Mouse (Mus musculus) MEL (cell line): ENCODE results near the gene Ccdc33. TPM values are rescaled to one million over a fixed set of nuclear protein-coding genes. Genes with fewer than 3 reads are reported as not detected.

Source experiments
- DNase-seq: peaks from one replicate; pipeline ENCODE4 v3.0.0; 2011; ENCODE audit warnings: low read depth, low spot score
- H3K27ac ChIP-seq: 2 replicates; pipeline ENCODE4 v1.5.1; 2012; ENCODE audit warnings: low read depth, mild to moderate bottlenecking, control low read depth, low read length, moderate library complexity; ENCODE audit not compliant: control insufficient read depth
- H3K27me3 ChIP-seq, 2 experiments: fragments of 150-350 bp in 1 of 2; sonication (generic) in 1 of 2; 2 replicates each; pipeline ENCODE4 v1.6.1; 2012; ENCODE audit warnings: low read length in 2 of 2, mild to moderate bottlenecking in 2 of 2, improper control_type of control experiment in 1 of 2, moderate library complexity in 1 of 2; ENCODE audit not compliant: insufficient read depth in 2 of 2, control insufficient read depth in 1 of 2
- H3K36me3 ChIP-seq, 2 experiments: 2 replicates each; pipeline ENCODE4 v1.6.1; 2012 to 2014; ENCODE audit warnings: low read length in 2 of 2, improper control_type of control experiment in 1 of 2, inconsistent platforms in 1 of 2, mild to moderate bottlenecking in 1 of 2; ENCODE audit not compliant: insufficient read depth in 2 of 2, control insufficient read depth in 1 of 2
- H3K4me1 ChIP-seq, 2 experiments: fragments of 150-350 bp in 1 of 2; sonication (generic) in 1 of 2; 2 replicates each; pipeline ENCODE4 v1.6.1; 2012; ENCODE audit warnings: low read length in 2 of 2, improper control_type of control experiment in 1 of 2, mild to moderate bottlenecking in 1 of 2; ENCODE audit not compliant: insufficient read depth in 2 of 2, control insufficient read depth in 1 of 2
- H3K4me3 ChIP-seq, 2 experiments: fragments of 150-350 bp in 1 of 2; sonication (generic) in 1 of 2; 2 replicates each; pipeline ENCODE4 v1.5.1; 2012; ENCODE audit warnings: low read depth in 2 of 2, low read length in 2 of 2, mild to moderate bottlenecking in 2 of 2, moderate library complexity in 2 of 2, control low read depth in 1 of 2, improper control_type of control experiment in 1 of 2; ENCODE audit not compliant: control insufficient read depth in 1 of 2, insufficient read depth in 1 of 2
- H3K79me2 ChIP-seq: 2 replicates; pipeline ENCODE4 v1.6.1; 2012; ENCODE audit warnings: mild to moderate bottlenecking, low read length, moderate library complexity; ENCODE audit not compliant: control insufficient read depth, poor library complexity, insufficient read depth
- H3K9ac ChIP-seq: 2 replicates; pipeline ENCODE4 v1.6.1; 2012; ENCODE audit warnings: low read depth, mild to moderate bottlenecking, control low read depth, low read length, moderate library complexity; ENCODE audit not compliant: control insufficient read depth, poor library complexity, severe bottlenecking
- H3K9me3 ChIP-seq: fragments of 150-350 bp; sonication (generic); replicated peaks from 2 replicates; pipeline ENCODE4 v1.6.1; 2012; ENCODE audit warnings: mild to moderate bottlenecking, low read length, improper control_type of control experiment, moderate library complexity; ENCODE audit not compliant: insufficient read depth
- BHLHE40 ChIP-seq: IDR thresholded peaks from 2 replicates; pipeline ENCODE4 v1.6.1; 2012; ENCODE audit warnings: low read depth, mild to moderate bottlenecking, inconsistent platforms, low read length, improper control_type of control experiment, borderline replicate concordance
- ELF1 ChIP-seq: IDR thresholded peaks from 2 replicates; pipeline ENCODE4 v1.6.1; 2014; ENCODE audit warnings: low read depth, mild to moderate bottlenecking, inconsistent platforms, low read length, improper control_type of control experiment, moderate library complexity
- ETS1 ChIP-seq: IDR thresholded peaks from 2 replicates; pipeline ENCODE4 v1.6.1; 2012; ENCODE audit warnings: low read depth, mild to moderate bottlenecking, inconsistent platforms, low read length, improper control_type of control experiment, moderate library complexity
- GATA1 ChIP-seq: IDR thresholded peaks from 2 replicates; pipeline ENCODE4 v1.6.1; 2011; ENCODE audit warnings: low read depth, low read length, improper control_type of control experiment
- HCFC1 ChIP-seq: IDR thresholded peaks from 2 replicates; pipeline ENCODE4 v1.6.1; 2012; ENCODE audit warnings: low read depth, mild to moderate bottlenecking, inconsistent platforms, low read length, improper control_type of control experiment, moderate library complexity
- JUND ChIP-seq: IDR thresholded peaks from 2 replicates; pipeline ENCODE4 v1.6.1; 2011; ENCODE audit warnings: low read depth, mild to moderate bottlenecking, improper control_type of control experiment, low read length
- KAT2A ChIP-seq: conservative IDR thresholded peaks from 2 replicates; pipeline ENCODE4 v1.6.1; 2012; ENCODE audit warnings: low read depth, low read length, improper control_type of control experiment, inconsistent platforms
- MAFK ChIP-seq: IDR thresholded peaks from 2 replicates; pipeline ENCODE4 v1.6.1; 2011; ENCODE audit warnings: low read depth, mild to moderate bottlenecking, low read length, improper control_type of control experiment, borderline replicate concordance
- MAZ ChIP-seq: IDR thresholded peaks from 2 replicates; pipeline ENCODE4 v1.6.1; 2012; ENCODE audit warnings: low read depth, mild to moderate bottlenecking, inconsistent platforms, low read length, improper control_type of control experiment
- MEF2A ChIP-seq: IDR thresholded peaks from 2 replicates; pipeline ENCODE4 v1.6.1; 2014; ENCODE audit warnings: low read depth, mild to moderate bottlenecking, inconsistent platforms, low read length, improper control_type of control experiment; ENCODE audit not compliant: poor library complexity, insufficient replicate concordance, severe bottlenecking; ENCODE audit errors: extremely low read depth
- MYB ChIP-seq: IDR thresholded peaks from 2 replicates; pipeline ENCODE4 v1.6.1; 2011; ENCODE audit warnings: mild to moderate bottlenecking, low read depth, low read length, improper control_type of control experiment
- NELFE ChIP-seq: IDR thresholded peaks from 2 replicates; pipeline ENCODE4 v1.6.1; 2011; ENCODE audit warnings: low read depth, low read length, improper control_type of control experiment
- NRF1 ChIP-seq: IDR thresholded peaks from 2 replicates; pipeline ENCODE4 v1.6.1; 2014; ENCODE audit warnings: low read depth, mild to moderate bottlenecking, inconsistent platforms, low read length, improper control_type of control experiment, moderate library complexity; ENCODE audit not compliant: poor library complexity, insufficient read depth, severe bottlenecking
- POLR2A ChIP-seq, 2 experiments: IDR thresholded peaks; 2 replicates each; pipeline ENCODE4 v1.6.1; 2011 to 2012; ENCODE audit warnings: low read length in 2 of 2, mild to moderate bottlenecking in 2 of 2, control low read depth in 1 of 2, improper control_type of control experiment in 1 of 2, low read depth in 1 of 2, moderate library complexity in 1 of 2; ENCODE audit not compliant: control insufficient read depth in 1 of 2, insufficient read depth in 1 of 2, poor library complexity in 1 of 2
- POLR2AphosphoS5 ChIP-seq: IDR thresholded peaks from 2 replicates; pipeline ENCODE4 v1.6.1; 2012; ENCODE audit warnings: low read depth, borderline replicate concordance, mild to moderate bottlenecking, inconsistent platforms, low read length, moderate library complexity, mixed read lengths
- RAD21 ChIP-seq: IDR thresholded peaks from 2 replicates; pipeline ENCODE4 v1.6.1; 2011; ENCODE audit warnings: mild to moderate bottlenecking, low read depth, low read length, improper control_type of control experiment
- SIN3A ChIP-seq: IDR thresholded peaks from 2 replicates; pipeline ENCODE4 v1.6.1; 2012; ENCODE audit warnings: low read length, improper control_type of control experiment, inconsistent platforms
- UBTF ChIP-seq: IDR thresholded peaks from 2 replicates; pipeline ENCODE4 v1.6.1; 2012; ENCODE audit warnings: low read depth, mild to moderate bottlenecking, inconsistent platforms, low read length, improper control_type of control experiment, moderate library complexity, borderline replicate concordance; ENCODE audit not compliant: insufficient read depth
- USF1 ChIP-seq: IDR thresholded peaks from 2 replicates; pipeline ENCODE4 v1.6.1; 2014; ENCODE audit warnings: low read depth, mild to moderate bottlenecking, inconsistent platforms, low read length, improper control_type of control experiment, moderate library complexity
- ZC3H11A ChIP-seq: IDR thresholded peaks from 2 replicates; pipeline ENCODE4 v1.6.1; 2012; ENCODE audit warnings: low read depth, mild to moderate bottlenecking, inconsistent platforms, low read length, improper control_type of control experiment
- ZKSCAN1 ChIP-seq: IDR thresholded peaks from 2 replicates; pipeline ENCODE4 v1.6.1; 2012; ENCODE audit warnings: low read depth, mild to moderate bottlenecking, inconsistent platforms, low read length, improper control_type of control experiment, moderate library complexity
- polyA plus RNA-seq, 2 experiments: library from polyadenylated mRNA; stranded (reverse) in 1 of 2; unstranded in 1 of 2; fragments of >175 nt in 1 of 2; fragments of >200 nt in 1 of 2; gene quantifications; 2 replicates each; pipeline versions ENCODE4 v1.2.1 to v1.2.4; 2012; ENCODE audit warnings: low replicate concordance in 2 of 2, low read depth in 1 of 2; ENCODE audit not compliant: insufficient read length in 2 of 2, insufficient read depth in 1 of 2, missing spikeins in 1 of 2
- total RNA-seq: library from RNA; depleted of rRNA; stranded (reverse); fragments of 300-350 nt; gene quantifications from 2 replicates; pipeline ENCODE4 v1.2.3, GENCODE M21; 2012

The Ccdc33 gene
- total and polyA plus RNA-seq, 3 experiments, result not detected

- Histone ChIP-seq H3K36me3 (no peaks in the 10 kb centered on the region), H3K27ac (no peak overlapping the region), H3K27me3 (peaks cover 4 to 9% of the 10 kb centered on the region in 2 experiments), H3K9me3 (no peaks in the 10 kb centered on the region), H3K79me2 (no peaks in the 10 kb centered on the region), H3K4me3 (no peak overlapping the region), H3K9ac (no peak overlapping the region), H3K4me1 (no peaks in the 10 kb centered on the region)
- TF ChIP-seq HCFC1 (no peak), NELFE (no peak), JUND (no peak), RAD21 (no peak), SIN3A (no peak), USF1 (no peak), MAZ (no peak), ELF1 (no peak), GATA1 (no peak), MEF2A (no peak), BHLHE40 (no peak), KAT2A (no peak), NRF1 (no peak), ZC3H11A (no peak), ZKSCAN1 (no peak), POLR2AphosphoS5 (no peak), UBTF (no peak)
- no peak for DNase-seq
Observed at GRCm38 (mm10) chr9:58107494-58107893, 11.1 kb downstream of the Ccdc33 start.

GRCm38 (mm10) chr9:58105595-58106169 lies 12.9 kb downstream of the Ccdc33 start:
- no peak for DNase-seq
- H3K4me1 ChIP-seq, result no peaks in the 10 kb centered on the region
- H3K4me3 ChIP-seq, result no peak overlapping the region
- no peaks in the 10 kb centered on the region for H3K9me3 ChIP-seq
- no peak overlapping the region for H3K27ac ChIP-seq
- H3K79me2 ChIP-seq, result no peaks in the 10 kb centered on the region
- no peak for TF ChIP-seq NRF1
- no peak for TF ChIP-seq JUND
- no peak for TF ChIP-seq NELFE
- no peak for TF ChIP-seq HCFC1
- TF ChIP-seq MAZ, result no peak
- no peak for TF ChIP-seq MAFK
- TF ChIP-seq MYB, result no peak
- TF ChIP-seq USF1, result no peak
- TF ChIP-seq POLR2A (IDR thresholded peaks at IDR 0.05; ENCODE audit: control insufficient read depth in 1 of 2, insufficient read depth in 1 of 2, low read depth in 1 of 2, low read length in 2 of 2, poor library complexity in 1 of 2), result no peak
- TF ChIP-seq ZC3H11A, result no peak
- no peak for TF ChIP-seq SIN3A
- no peak for TF ChIP-seq ETS1
- no peak overlapping the region for H3K9ac ChIP-seq
- H3K36me3 ChIP-seq, result no peaks in the 10 kb centered on the region
- H3K27me3 ChIP-seq, result peaks cover 4 to 9% of the 10 kb centered on the region in 2 experiments
